Mouse (Mus musculus): ENCODE results near the gene Lrrc36. TPM values are rescaled to one million over a fixed set of nuclear protein-coding genes. Genes with fewer than 3 reads are reported as not detected.

The Lrrc36 gene
- polyA plus RNA-seq, 1 experiment, result 3.0 TPM

- Histone ChIP-seq H3K4me1 (ENCODE audit: control insufficient read depth, insufficient read depth, low read length) (no peaks in the 10 kb centered on the region), H3K27ac (ENCODE audit: control insufficient read depth, insufficient read depth, low read depth, low read length, poor library complexity) (no peak overlapping the region), H3K4me3 (replicated peaks; ENCODE audit: control insufficient read depth, low read depth, low read length) (no peak overlapping the region)
- WGBS, result 73% methylated on average over 4 of the region's 4 CpGs
- TF ChIP-seq CTCF (IDR thresholded peaks at IDR 0.05; ENCODE audit: control insufficient read depth, insufficient read depth, low read length) (no peak), POLR2A (IDR thresholded peaks at IDR 0.05; ENCODE audit: borderline replicate concordance, control insufficient read depth, low read depth, low read length) (no peak)
These were observed 32.8 kb downstream of the Lrrc36 start for GRCm38 (mm10) chr8:105446127-105446552.

GRCm38 (mm10) chr8:105448188-105448587, 34.8 kb downstream of the Lrrc36 start:
- WGBS, result 63% methylated on average over 3 of the region's 3 CpGs
- no peak overlapping the region for H3K4me3 ChIP-seq (replicated peaks; ENCODE audit: control insufficient read depth, low read depth, low read length)
- no peak for TF ChIP-seq POLR2A (IDR thresholded peaks at IDR 0.05; ENCODE audit: borderline replicate concordance, control insufficient read depth, low read depth, low read length)
- no peak for TF ChIP-seq CTCF (IDR thresholded peaks at IDR 0.05; ENCODE audit: control insufficient read depth, insufficient read depth, low read length)
- no peak overlapping the region for H3K27ac ChIP-seq (ENCODE audit: control insufficient read depth, insufficient read depth, low read depth, low read length, poor library complexity)
- no peaks in the 10 kb centered on the region for H3K4me1 ChIP-seq (ENCODE audit: control insufficient read depth, insufficient read depth, low read length)

GRCm38 (mm10) chr8:105448596-105448995, 35.2 kb downstream of the Lrrc36 start:
- TF ChIP-seq POLR2A (IDR thresholded peaks at IDR 0.05; ENCODE audit: borderline replicate concordance, control insufficient read depth, low read depth, low read length), result no peak
- no peak for TF ChIP-seq CTCF (IDR thresholded peaks at IDR 0.05; ENCODE audit: control insufficient read depth, insufficient read depth, low read length)
- H3K4me3 ChIP-seq (replicated peaks; ENCODE audit: control insufficient read depth, low read depth, low read length), result no peak overlapping the region
- WGBS, result 60% methylated on average over 5 of the region's 5 CpGs
- H3K27ac ChIP-seq (ENCODE audit: control insufficient read depth, insufficient read depth, low read depth, low read length, poor library complexity), result no peak overlapping the region
- no peaks in the 10 kb centered on the region for H3K4me1 ChIP-seq (ENCODE audit: control insufficient read depth, insufficient read depth, low read length)

GRCm38 (mm10) chr8:105450977-105451376, 37.6 kb downstream of the Lrrc36 start:
- Histone ChIP-seq H3K4me1 (ENCODE audit: control insufficient read depth, insufficient read depth, low read length) (no peaks in the 10 kb centered on the region; the same call in 1 of the 2 replicates), H3K4me3 (replicated peaks; ENCODE audit: control insufficient read depth, low read depth, low read length) (no peak overlapping the region), H3K27ac (ENCODE audit: control insufficient read depth, insufficient read depth, low read depth, low read length, poor library complexity) (no peak overlapping the region)
- WGBS, result 28% methylated on average over 1 of the region's 1 CpGs
- TF ChIP-seq CTCF (IDR thresholded peaks at IDR 0.05; ENCODE audit: control insufficient read depth, insufficient read depth, low read length), result no peak
- TF ChIP-seq POLR2A (IDR thresholded peaks at IDR 0.05; ENCODE audit: borderline replicate concordance, control insufficient read depth, low read depth, low read length), result no peak

- Histone ChIP-seq H3K4me3 (replicated peaks; ENCODE audit: control insufficient read depth, low read depth, low read length) (no peak overlapping the region), H3K27ac (ENCODE audit: control insufficient read depth, insufficient read depth, low read depth, low read length, poor library complexity) (no peak overlapping the region), H3K4me1 (ENCODE audit: control insufficient read depth, insufficient read depth, low read length) (no peaks in the 10 kb centered on the region; the same call in 1 of the 2 replicates)
- WGBS, result 70% methylated on average over 15 of the region's 15 CpGs
- no peak for TF ChIP-seq CTCF (IDR thresholded peaks at IDR 0.05; ENCODE audit: control insufficient read depth, insufficient read depth, low read length)
- TF ChIP-seq POLR2A (IDR thresholded peaks at IDR 0.05; ENCODE audit: borderline replicate concordance, control insufficient read depth, low read depth, low read length), result no peak
These were observed 38.7 kb downstream of the Lrrc36 start for GRCm38 (mm10) chr8:105451903-105452603.

GRCm38 (mm10) chr8:105453296-105453695, 39.9 kb downstream of the Lrrc36 start:
- no peak for TF ChIP-seq POLR2A (IDR thresholded peaks at IDR 0.05; ENCODE audit: borderline replicate concordance, control insufficient read depth, low read depth, low read length)
- no peak for TF ChIP-seq CTCF (IDR thresholded peaks at IDR 0.05; ENCODE audit: control insufficient read depth, insufficient read depth, low read length)
- 9% methylated on average over 5 of the region's 5 CpGs for WGBS
- H3K4me1 ChIP-seq (ENCODE audit: control insufficient read depth, insufficient read depth, low read length), result no peaks in the 10 kb centered on the region; the same call in 1 of the 2 replicates
- no peak overlapping the region for H3K27ac ChIP-seq (ENCODE audit: control insufficient read depth, insufficient read depth, low read depth, low read length, poor library complexity)
- H3K4me3 ChIP-seq (replicated peaks; ENCODE audit: control insufficient read depth, low read depth, low read length), result no peak overlapping the region

GRCm38 (mm10) chr8:105454088-105454487, 40.7 kb downstream of the Lrrc36 start:
- TF ChIP-seq POLR2A (IDR thresholded peaks at IDR 0.05; ENCODE audit: borderline replicate concordance, control insufficient read depth, low read depth, low read length) (no peak), CTCF (IDR thresholded peaks at IDR 0.05; ENCODE audit: control insufficient read depth, insufficient read depth, low read length) (no peak)
- Histone ChIP-seq H3K4me3 (replicated peaks; ENCODE audit: control insufficient read depth, low read depth, low read length) (no peak overlapping the region), H3K4me1 (ENCODE audit: control insufficient read depth, insufficient read depth, low read length) (no peaks in the 10 kb centered on the region; the same call in 1 of the 2 replicates), H3K27ac (ENCODE audit: control insufficient read depth, insufficient read depth, low read depth, low read length, poor library complexity) (no peak overlapping the region)
- WGBS, result 57% methylated on average over 5 of the region's 5 CpGs

GRCm38 (mm10) chr8:105455218-105455617, 41.8 kb downstream of the Lrrc36 start:
- H3K4me3 ChIP-seq (replicated peaks; ENCODE audit: control insufficient read depth, low read depth, low read length), result peak overlapping the region; percentile 6
- no peak for TF ChIP-seq POLR2A (IDR thresholded peaks at IDR 0.05; ENCODE audit: borderline replicate concordance, control insufficient read depth, low read depth, low read length)
- TF ChIP-seq CTCF (IDR thresholded peaks at IDR 0.05; ENCODE audit: control insufficient read depth, insufficient read depth, low read length), result no peak
- H3K27ac ChIP-seq (ENCODE audit: control insufficient read depth, insufficient read depth, low read depth, low read length, poor library complexity), result peak overlapping the region; percentile 26; the same call in 1 of the 2 replicates
- no peaks in the 10 kb centered on the region; the same call in 1 of the 2 replicates for H3K4me1 ChIP-seq (ENCODE audit: control insufficient read depth, insufficient read depth, low read length)
- under 1% methylated on average over 10 of the region's 10 CpGs for WGBS

Data from bone marrow, adult 2 months (tissue).